Mouse (Mus musculus): ENCODE results near the gene Lmntd1. TPM values are rescaled to one million over a fixed set of nuclear protein-coding genes. Genes with fewer than 3 reads are reported as not detected.

Lmntd1 gene
- 1.2 TPM in 1 of 2 replicates, not detected in the other for polyA plus RNA-seq (2011; ENCODE audit: insufficient read length, low read depth, missing spikeins)

DNA sequence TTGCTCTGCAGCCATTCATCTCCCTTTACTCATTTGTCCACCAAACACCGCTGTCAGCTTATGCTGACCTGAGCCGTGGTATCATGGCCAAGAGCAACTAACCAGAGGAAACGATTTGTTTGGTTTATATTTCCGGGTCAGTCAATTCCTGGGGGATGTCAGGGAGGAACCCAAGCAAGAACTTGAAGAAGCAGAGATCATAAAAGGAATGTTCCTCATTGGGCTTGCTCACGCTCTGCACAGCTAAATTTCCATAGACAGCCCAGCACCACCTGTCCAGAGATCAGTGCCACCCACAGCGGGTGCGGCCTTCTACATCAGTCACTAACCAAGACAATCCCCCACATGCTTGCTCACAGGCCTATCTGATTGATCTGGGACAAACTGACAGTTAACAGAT lies at the start of gene Lmntd1:
Gene Lmntd1 (minus strand): TSS at position 101 of the 400 bp plus-strand sequence.
- no peak within 1 kb of the TSS for H3K4me3 ChIP-seq (ENCODE audit: insufficient read depth, low read length)
- TF ChIP-seq CTCF (IDR thresholded peaks at IDR 0.05; ENCODE audit: borderline replicate concordance, insufficient read depth, low read length), result no peak
- TF ChIP-seq POLR2A (IDR thresholded peaks at IDR 0.05; ENCODE audit: low read depth, low read length), result no peak
- no peak within 1 kb of the TSS for H3K27ac ChIP-seq (ENCODE audit: insufficient read depth, low read length)
- H3K4me1 ChIP-seq (ENCODE audit: control insufficient read depth, insufficient read depth, low read length), result no peaks in the 10 kb centered on the region

DNA sequence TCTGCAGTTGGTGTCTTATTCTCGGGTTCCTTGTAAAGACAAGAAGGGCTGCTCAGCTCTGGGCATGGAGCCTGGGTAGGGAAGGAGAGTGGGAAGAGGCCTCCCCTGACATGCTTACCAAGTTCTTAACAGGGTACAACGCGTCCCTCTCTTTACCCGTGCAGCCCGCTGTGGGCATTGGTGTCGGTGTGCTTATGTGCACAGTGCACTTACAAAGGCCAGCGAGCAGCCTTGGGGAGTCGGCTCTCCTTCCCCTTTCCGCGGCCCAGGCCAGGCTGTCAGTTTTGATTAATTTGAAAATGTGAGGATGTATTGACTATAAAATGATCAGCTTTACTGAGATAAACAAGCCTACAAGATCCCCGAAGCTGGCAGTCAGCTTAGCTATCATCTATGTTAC lies 46.8 kb upstream of the Lmntd1 start:
- TF ChIP-seq CTCF (IDR thresholded peaks at IDR 0.05; ENCODE audit: borderline replicate concordance, insufficient read depth, low read length) (no peak), POLR2A (IDR thresholded peaks at IDR 0.05; ENCODE audit: low read depth, low read length) (no peak)
- no peak overlapping the region for H3K27ac ChIP-seq (ENCODE audit: insufficient read depth, low read length)
- H3K4me3 ChIP-seq (ENCODE audit: insufficient read depth, low read length), result no peak overlapping the region
- H3K4me1 ChIP-seq (ENCODE audit: control insufficient read depth, insufficient read depth, low read length), result no peaks in the 10 kb centered on the region

DNA sequence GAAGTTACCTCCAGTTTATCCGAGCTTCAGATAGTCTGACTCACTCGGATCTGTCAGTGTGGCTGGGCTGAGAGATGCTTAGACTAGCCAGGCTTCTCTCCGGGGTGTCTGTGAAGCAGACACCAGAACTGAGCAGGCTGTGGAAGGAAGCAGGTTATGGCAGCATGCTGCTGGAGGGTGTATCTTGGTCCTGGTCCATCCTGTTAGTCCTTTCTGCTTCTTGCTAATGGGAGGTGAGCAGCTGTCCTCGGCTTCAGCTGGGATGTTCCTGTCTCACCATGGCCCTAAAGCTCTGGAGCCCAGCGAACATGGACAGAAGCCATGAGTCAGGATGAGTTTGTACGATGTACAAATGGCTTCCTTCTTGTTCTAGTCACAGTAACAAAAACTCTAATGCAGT lies 45.0 kb upstream of the Lmntd1 start:
- TF ChIP-seq CTCF (IDR thresholded peaks at IDR 0.05; ENCODE audit: borderline replicate concordance, insufficient read depth, low read length) (no peak), POLR2A (IDR thresholded peaks at IDR 0.05; ENCODE audit: low read depth, low read length) (no peak)
- no peak overlapping the region for H3K4me3 ChIP-seq (ENCODE audit: insufficient read depth, low read length)
- no peak overlapping the region for H3K27ac ChIP-seq (ENCODE audit: insufficient read depth, low read length)
- H3K4me1 ChIP-seq (ENCODE audit: control insufficient read depth, insufficient read depth, low read length), result no peaks in the 10 kb centered on the region

DNA sequence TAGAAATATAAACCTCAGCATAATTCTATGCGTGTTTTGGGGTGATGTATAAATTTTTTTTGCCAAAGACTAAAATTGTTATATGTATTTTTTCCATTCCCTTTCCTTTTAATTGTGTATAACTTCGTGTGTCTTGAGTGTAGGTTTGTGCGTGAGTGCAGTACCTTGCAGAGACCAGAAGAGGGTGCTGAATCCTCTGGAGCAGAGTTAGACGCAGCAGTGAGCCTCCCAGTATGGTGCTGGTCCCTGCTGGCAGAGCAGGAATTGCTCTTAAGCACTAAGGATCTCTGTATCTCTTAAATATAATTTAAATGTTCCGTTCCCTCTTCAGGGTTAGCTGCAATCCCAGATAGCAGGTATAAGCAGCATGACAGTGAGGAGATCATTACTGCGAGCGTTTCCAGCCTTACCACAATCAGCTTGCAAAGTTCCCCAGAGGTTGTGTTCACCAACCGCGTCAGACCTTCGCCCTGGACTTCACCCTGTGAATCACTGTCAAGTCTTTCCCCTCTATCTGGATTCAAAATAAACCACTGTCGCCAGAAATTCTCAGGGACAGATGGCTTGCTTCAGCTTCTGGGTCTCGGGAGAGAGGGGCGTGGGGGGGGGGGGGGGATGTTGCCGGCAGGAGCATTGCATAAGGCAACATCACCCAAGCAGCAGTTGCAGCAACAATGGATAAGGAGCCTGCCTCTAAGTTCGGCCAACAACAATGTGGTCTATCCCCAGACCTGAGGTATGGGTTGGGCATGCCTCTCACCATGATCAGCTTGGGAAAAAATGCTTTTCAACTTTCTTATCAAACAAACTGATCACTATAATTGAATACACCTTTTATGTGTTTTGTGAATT lies 42.8 kb upstream of the Lmntd1 start:
- TF ChIP-seq CTCF (IDR thresholded peaks at IDR 0.05; ENCODE audit: borderline replicate concordance, insufficient read depth, low read length), result no peak
- TF ChIP-seq POLR2A (IDR thresholded peaks at IDR 0.05; ENCODE audit: low read depth, low read length), result no peak
- Histone ChIP-seq H3K27ac (ENCODE audit: insufficient read depth, low read length) (no peak overlapping the region), H3K4me3 (ENCODE audit: insufficient read depth, low read length) (no peak overlapping the region), H3K4me1 (ENCODE audit: control insufficient read depth, insufficient read depth, low read length) (no peaks in the 10 kb centered on the region)

DNA sequence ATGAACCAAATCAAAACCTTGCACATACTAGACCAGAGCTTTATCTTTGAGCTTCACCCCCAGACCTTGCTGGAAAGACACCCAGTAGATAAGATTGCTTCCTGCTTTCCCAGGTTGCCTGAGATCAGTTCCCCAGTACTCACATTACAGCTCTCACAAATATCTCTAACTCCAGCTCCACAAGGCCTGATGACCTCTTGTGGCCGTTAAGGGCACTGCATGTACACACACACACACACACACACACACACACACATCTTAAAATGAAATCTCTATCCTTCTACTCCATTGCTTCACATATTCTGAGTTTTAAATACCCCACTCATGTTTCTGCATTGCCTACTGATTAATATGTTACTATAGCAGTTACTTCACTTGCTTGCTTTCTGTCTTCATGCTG lies 41.6 kb upstream of the Lmntd1 start:
- Histone ChIP-seq H3K27ac (ENCODE audit: insufficient read depth, low read length) (no peak overlapping the region), H3K4me3 (ENCODE audit: insufficient read depth, low read length) (no peak overlapping the region), H3K4me1 (ENCODE audit: control insufficient read depth, insufficient read depth, low read length) (no peaks in the 10 kb centered on the region)
- no peak for TF ChIP-seq POLR2A (IDR thresholded peaks at IDR 0.05; ENCODE audit: low read depth, low read length)
- peak; percentile 20; the same call in 1 of the 2 replicates for TF ChIP-seq CTCF (IDR thresholded peaks at IDR 0.05; ENCODE audit: borderline replicate concordance, insufficient read depth, low read length)

DNA sequence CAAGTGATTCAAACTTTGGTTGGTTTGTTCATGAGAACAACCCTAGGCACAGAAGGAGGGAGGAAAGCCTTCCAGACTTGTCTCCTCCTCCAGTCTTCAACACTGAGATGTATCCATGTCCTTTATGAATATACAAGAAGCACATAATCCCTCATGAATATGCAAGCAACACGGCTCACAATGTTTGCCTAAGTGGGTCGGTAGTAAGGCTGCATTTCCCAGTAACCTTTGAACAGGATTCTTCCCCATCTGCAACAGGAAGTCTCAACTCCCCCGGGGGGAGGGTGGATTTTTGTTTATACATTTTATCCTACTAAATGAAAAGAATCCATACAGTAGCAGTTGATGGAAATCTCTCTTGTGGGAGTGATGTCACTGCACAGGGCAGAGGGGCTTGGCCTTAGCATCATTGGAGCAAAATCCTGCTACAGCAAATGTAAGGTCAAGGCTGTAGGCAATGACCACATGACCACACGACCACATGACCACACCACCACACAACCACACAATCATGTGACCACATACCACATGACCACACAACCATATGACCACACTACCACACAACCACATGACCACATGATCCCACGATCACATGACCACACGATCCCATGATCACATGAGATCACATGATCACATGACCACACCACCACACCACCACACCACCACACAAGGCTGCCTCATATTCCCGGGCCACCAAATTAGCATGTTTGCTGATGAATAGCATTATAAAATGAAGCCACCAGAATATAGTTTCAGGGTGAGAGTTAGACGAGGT lies 40.1 kb upstream of the Lmntd1 start:
- H3K4me1 ChIP-seq (ENCODE audit: control insufficient read depth, insufficient read depth, low read length), result no peaks in the 10 kb centered on the region
- TF ChIP-seq CTCF (IDR thresholded peaks at IDR 0.05; ENCODE audit: borderline replicate concordance, insufficient read depth, low read length) (no peak), POLR2A (IDR thresholded peaks at IDR 0.05; ENCODE audit: low read depth, low read length) (no peak)
- no peak overlapping the region for H3K27ac ChIP-seq (ENCODE audit: insufficient read depth, low read length)
- H3K4me3 ChIP-seq (ENCODE audit: insufficient read depth, low read length), result no peak overlapping the region

DNA sequence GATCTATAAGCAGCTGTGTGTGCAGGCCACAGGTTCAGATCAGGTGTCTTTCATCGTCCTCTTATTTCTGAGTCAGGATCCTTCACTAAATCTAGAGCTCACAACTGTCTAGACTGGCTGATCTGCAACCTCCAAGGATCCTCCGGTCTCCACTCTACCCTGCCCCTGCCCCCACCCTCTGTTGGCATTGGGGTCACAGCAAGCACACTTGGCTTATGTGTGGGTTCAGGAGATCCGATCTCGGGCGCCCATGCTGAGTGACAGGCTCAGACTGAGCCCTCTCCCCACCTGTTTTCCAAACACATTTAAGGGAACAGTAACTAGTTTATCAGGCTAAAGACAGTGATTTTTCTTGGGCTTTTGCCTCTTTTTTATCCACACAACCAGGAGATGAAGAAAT lies 39.5 kb upstream of the Lmntd1 start:
- no peak for TF ChIP-seq POLR2A (IDR thresholded peaks at IDR 0.05; ENCODE audit: low read depth, low read length)
- TF ChIP-seq CTCF (IDR thresholded peaks at IDR 0.05; ENCODE audit: borderline replicate concordance, insufficient read depth, low read length), result no peak
- no peak overlapping the region for H3K27ac ChIP-seq (ENCODE audit: insufficient read depth, low read length)
- H3K4me1 ChIP-seq (ENCODE audit: control insufficient read depth, insufficient read depth, low read length), result no peaks in the 10 kb centered on the region
- H3K4me3 ChIP-seq (ENCODE audit: insufficient read depth, low read length), result no peak overlapping the region

DNA sequence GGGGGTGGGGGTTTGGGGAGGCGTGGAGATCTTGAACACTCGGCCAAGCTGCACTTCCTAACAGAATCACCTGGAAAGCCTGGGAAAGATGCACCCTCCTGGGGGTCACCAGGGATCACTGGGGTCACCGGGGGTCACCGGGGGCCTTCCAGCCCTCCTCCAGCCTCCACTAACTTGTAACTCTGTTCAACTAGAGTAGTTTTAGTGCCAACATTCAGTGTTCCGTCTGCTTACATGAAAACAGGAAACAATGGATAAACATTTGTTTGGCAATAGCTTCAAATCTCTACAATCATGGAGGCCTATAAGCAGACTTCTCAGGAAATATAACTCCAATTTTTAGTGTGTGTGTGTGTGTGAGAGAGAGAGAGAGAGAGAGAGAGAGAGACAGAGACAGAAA lies 38.9 kb upstream of the Lmntd1 start:
- Histone ChIP-seq H3K27ac (ENCODE audit: insufficient read depth, low read length) (no peak overlapping the region), H3K4me3 (ENCODE audit: insufficient read depth, low read length) (no peak overlapping the region), H3K4me1 (ENCODE audit: control insufficient read depth, insufficient read depth, low read length) (no peaks in the 10 kb centered on the region)
- TF ChIP-seq POLR2A (IDR thresholded peaks at IDR 0.05; ENCODE audit: low read depth, low read length) (no peak), CTCF (IDR thresholded peaks at IDR 0.05; ENCODE audit: borderline replicate concordance, insufficient read depth, low read length) (no peak)

DNA sequence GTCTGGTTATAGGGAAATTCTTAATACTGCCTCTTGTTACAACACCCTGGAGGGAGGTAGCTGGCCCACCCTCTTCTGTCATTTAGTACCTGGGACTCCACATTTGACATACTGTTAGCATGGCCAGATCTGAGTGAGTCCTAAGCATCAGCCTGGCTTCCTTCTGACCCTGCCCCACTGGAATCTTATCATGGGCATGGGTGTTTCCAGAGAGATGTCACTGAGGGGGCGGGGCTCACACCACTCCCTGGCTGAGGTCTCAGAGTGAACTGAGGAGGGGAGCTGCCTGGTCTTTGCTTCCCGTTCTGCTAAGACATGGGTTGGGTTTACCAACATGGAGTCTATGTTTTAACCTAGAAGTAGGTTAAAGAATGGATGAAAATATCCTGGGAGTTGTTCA lies 37.9 kb upstream of the Lmntd1 start:
- Histone ChIP-seq H3K4me1 (ENCODE audit: control insufficient read depth, insufficient read depth, low read length) (no peaks in the 10 kb centered on the region), H3K4me3 (ENCODE audit: insufficient read depth, low read length) (no peak overlapping the region), H3K27ac (ENCODE audit: insufficient read depth, low read length) (no peak overlapping the region)
- TF ChIP-seq CTCF (IDR thresholded peaks at IDR 0.05; ENCODE audit: borderline replicate concordance, insufficient read depth, low read length) (no peak), POLR2A (IDR thresholded peaks at IDR 0.05; ENCODE audit: low read depth, low read length) (no peak)

All from embryonic fibroblast, embryonic 13.5 days (primary cell).